Mouse (Mus musculus) heart, embryonic 12.5 days (tissue): ENCODE data around the gene Adnp. TPM values are rescaled to one million over a fixed set of nuclear protein-coding genes. Genes with fewer than 3 reads are reported as not detected.

Experiments
- ATAC-seq: fragments of 200-750 bp; cut with Nextera tagmentation; 2 replicates; pipeline ENCODE4 v1.8.0; 2017; ENCODE audit warnings: moderate TSS enrichment, moderate library complexity; ENCODE audit not compliant: insufficient number of reproducible peaks, low FRiP score
- H3K27ac ChIP-seq: fragments of 300-500 bp; sonication (generic); 2 replicates; pipeline ENCODE4 v1.5.1; 2016; ENCODE audit warnings: mild to moderate bottlenecking, moderate library complexity; ENCODE audit not compliant: poor library complexity, severe bottlenecking
- H3K27me3 ChIP-seq: fragments of 300-500 bp; sonication (generic); replicated peaks from 2 replicates; pipeline ENCODE4 v1.6.1; 2016; ENCODE audit warnings: mild to moderate bottlenecking, moderate library complexity
- H3K36me3 ChIP-seq: fragments of 300-500 bp; sonication (generic); 2 replicates; pipeline ENCODE4 v1.6.1; 2016; ENCODE audit warnings: mild to moderate bottlenecking, moderate library complexity
- H3K4me1 ChIP-seq: fragments of 300-500 bp; sonication (generic); replicated peaks from 2 replicates; pipeline ENCODE4 v1.6.1; 2016; ENCODE audit warnings: mild to moderate bottlenecking
- H3K4me2 ChIP-seq: fragments of 300-500 bp; sonication (generic); 2 replicates; pipeline ENCODE4 v1.6.1; 2016; ENCODE audit warnings: mild to moderate bottlenecking, moderate library complexity
- H3K4me3 ChIP-seq: fragments of 300-500 bp; sonication (generic); 2 replicates; pipeline ENCODE4 v1.5.1; 2016; ENCODE audit warnings: mild to moderate bottlenecking
- H3K9ac ChIP-seq: fragments of 300-500 bp; sonication (generic); 2 replicates; pipeline ENCODE4 v1.6.1; 2016; ENCODE audit warnings: mild to moderate bottlenecking, moderate library complexity
- H3K9me3 ChIP-seq: fragments of 300-500 bp; sonication (generic); replicated peaks from 2 replicates; pipeline ENCODE4 v1.6.1; 2016; ENCODE audit warnings: mild to moderate bottlenecking, moderate library complexity
- WGBS: fragments of 180-500 bp; shearing (Covaris S2); methylation state at CpG from one replicate; pipeline ENCODE4 v1.1.7; 2016; 5-methylcytosine and 5-hydroxymethylcytosine counted together
- microRNA-seq: library from miRNA; unstranded; fragments of <30 nt; microRNA quantifications from one replicate; pipeline ENCODE4, GENCODE M21; 2017
- polyA plus RNA-seq: library from polyadenylated mRNA; unstranded; fragments of >200 nt; fragmentation: Nextera tagmentation; extraction: Ambion mirVana; gene quantifications from 2 replicates; pipeline ENCODE4 v1.2.1, GENCODE M21; 2016

Adnp gene
- polyA plus RNA-seq, 1 experiment from 2014 or later: 9.1 TPM

GRCm38 (mm10) chr2:168154090-168154881, 52.6 kb downstream of the Adnp start:
- peak; percentile 94 for ATAC-seq
- no peak overlapping the region for H3K9ac ChIP-seq
- WGBS: 18% methylated on average over 14 of the region's 14 CpGs

DNA sequence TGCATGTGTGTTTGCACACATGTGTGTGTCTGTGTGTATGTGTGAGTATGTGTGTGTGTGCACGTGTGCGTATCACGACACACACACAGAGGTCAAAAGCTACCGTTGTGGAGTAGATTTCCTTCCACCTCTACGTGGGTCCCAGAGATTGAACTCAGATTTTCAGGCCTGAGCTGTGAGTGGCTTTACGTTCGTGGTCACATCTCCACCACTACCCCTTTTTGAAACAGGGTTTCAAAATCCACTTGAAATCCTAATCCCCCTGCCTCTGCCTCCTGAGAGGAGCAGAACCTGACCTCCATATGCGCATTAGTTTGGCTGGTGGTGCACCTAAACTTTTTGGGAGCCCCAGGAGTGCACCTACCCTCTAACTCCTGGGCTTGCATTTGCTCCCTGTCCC, 57.7 kb downstream of the Adnp start:
- H3K36me3 ChIP-seq: no peaks in the 10 kb centered on the region
- H3K4me3 ChIP-seq: no peak overlapping the region
- peaks cover 31% of the 10 kb centered on the region for H3K4me1 ChIP-seq
- WGBS: 89% methylated on average over 8 of the region's 8 CpGs
- ATAC-seq: no peak
- H3K27me3 ChIP-seq: no peaks in the 10 kb centered on the region
- H3K27ac ChIP-seq: no peak overlapping the region
- H3K4me2 ChIP-seq: no peak overlapping the region
- H3K9ac ChIP-seq: no peak overlapping the region
- no peaks in the 10 kb centered on the region for H3K9me3 ChIP-seq

More at GRCm38 (mm10) chr2:168154090-168154881, 52.6 kb downstream of the Adnp start:
- Histone ChIP-seq H3K4me3 (0 out of 2 replicates have a peak overlapping the region, but pooled peaks have one; percentile 8), H3K4me2 (peak overlapping the region; percentile 60), H3K27ac (peak overlapping the region; percentile 87), H3K36me3 (no peaks in the 10 kb centered on the region), H3K27me3 (no peaks in the 10 kb centered on the region), H3K9me3 (no peaks in the 10 kb centered on the region), H3K4me1 (peaks cover 34% of the 10 kb centered on the region)

DNA sequence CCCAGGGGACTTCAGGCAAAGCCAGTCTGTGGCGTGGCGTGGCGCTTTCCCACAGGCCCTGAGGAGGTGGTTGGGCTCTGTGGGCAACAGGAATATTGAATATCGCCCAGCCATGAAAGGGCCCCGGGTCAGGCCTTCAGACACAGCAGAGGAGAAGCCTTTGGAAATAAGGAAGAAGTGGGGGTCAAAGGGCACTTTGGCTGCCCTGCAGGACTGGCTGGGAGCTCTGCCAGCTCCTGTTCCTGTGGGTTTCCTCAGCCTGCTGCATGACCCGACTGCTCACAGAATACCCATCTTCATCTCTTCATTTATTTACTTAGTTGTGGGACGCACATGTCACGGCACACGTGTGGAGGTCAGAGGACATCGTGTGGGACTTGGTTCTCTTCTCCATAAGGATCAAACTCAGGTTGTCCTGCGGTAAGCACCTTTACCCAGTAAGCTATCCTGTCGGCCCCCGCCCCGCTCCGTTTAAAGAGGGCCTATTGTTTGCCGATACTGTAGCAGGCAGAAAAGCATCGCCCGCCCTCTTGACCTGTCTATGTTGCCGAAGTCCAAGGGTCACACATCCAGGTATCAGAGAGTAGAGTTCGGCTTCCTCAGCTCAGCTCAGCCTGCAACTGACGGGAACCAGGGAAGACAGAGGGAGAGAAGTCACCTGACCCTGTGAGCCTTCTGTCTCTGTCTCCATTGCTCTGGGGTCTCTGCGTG, 59.0 kb downstream of the Adnp start:
- Histone ChIP-seq H3K4me3 (no peak overlapping the region), H3K4me1 (peaks cover 22% of the 10 kb centered on the region), H3K27ac (no peak overlapping the region), H3K27me3 (no peaks in the 10 kb centered on the region), H3K9me3 (no peaks in the 10 kb centered on the region), H3K9ac (no peak overlapping the region), H3K36me3 (no peaks in the 10 kb centered on the region), H3K4me2 (no peak overlapping the region)
- no peak for ATAC-seq
- 74% methylated on average over 22 of the region's 22 CpGs for WGBS

GRCm38 (mm10) chr2:168145437-168145836, 61.5 kb downstream of the Adnp start:
- peak; percentile 79 for ATAC-seq
- Histone ChIP-seq H3K4me1 (peaks cover 22% of the 10 kb centered on the region), H3K27ac (peak overlapping the region; percentile 49), H3K4me2 (no peak overlapping the region), H3K4me3 (no peak overlapping the region), H3K9me3 (no peaks in the 10 kb centered on the region), H3K36me3 (no peaks in the 10 kb centered on the region), H3K27me3 (no peaks in the 10 kb centered on the region), H3K9ac (no peak overlapping the region)
- WGBS: 15% methylated on average over 2 of the region's 2 CpGs

GRCm38 (mm10) chr2:168143794-168144193, 63.1 kb downstream of the Adnp start:
- Histone ChIP-seq H3K9ac (no peak overlapping the region), H3K4me3 (no peak overlapping the region), H3K4me2 (no peak overlapping the region), H3K9me3 (no peaks in the 10 kb centered on the region), H3K4me1 (peaks cover 22% of the 10 kb centered on the region), H3K27ac (no peak overlapping the region), H3K27me3 (no peaks in the 10 kb centered on the region), H3K36me3 (no peaks in the 10 kb centered on the region)
- WGBS: 41% methylated on average over 5 of the region's 5 CpGs
- no peak for ATAC-seq

GRCm38 (mm10) chr2:168137161-168137560, 69.8 kb downstream of the Adnp start:
- WGBS: 71% methylated on average over 15 of the region's 15 CpGs
- Histone ChIP-seq H3K36me3 (no peaks in the 10 kb centered on the region), H3K27me3 (no peaks in the 10 kb centered on the region), H3K4me1 (no peaks in the 10 kb centered on the region), H3K9ac (no peak overlapping the region), H3K4me2 (no peak overlapping the region), H3K27ac (no peak overlapping the region), H3K4me3 (no peak overlapping the region), H3K9me3 (no peaks in the 10 kb centered on the region)
- no peak for ATAC-seq

Small RNA genes lying within 50 kb of the gene (microRNA-seq; reads per million reads assigned to microRNA genes)
- gene Gm24561: not detected

Other genes with a start within 250 kb of the Adnp start
- 1.3 and 1.5 TPM in 2 replicates for gene Ripor3, start 196.5 kb downstream of the Adnp start, polyA plus RNA-seq
- gene Pard6b, start 126.1 kb downstream of the Adnp start, polyA plus RNA-seq: 13.0 and 13.2 TPM in 2 replicates
- gene Gm20716, start 23.3 kb upstream of the Adnp start, polyA plus RNA-seq: 15.0 and 15.5 TPM in 2 replicates
- gene Dpm1, start 23.5 kb upstream of the Adnp start, polyA plus RNA-seq: 96.2 and 101 TPM in 2 replicates
- gene Mocs3, start 23.5 kb upstream of the Adnp start, polyA plus RNA-seq: 6.5 and 7.0 TPM in 2 replicates
- gene Kcng1, start 74.6 kb upstream of the Adnp start, polyA plus RNA-seq: 2.1 and 2.7 TPM in 2 replicates